Mouse (Mus musculus) lung, postnatal 0 days (tissue): ENCODE measurements around the gene Olfr781.

ENCODE experiments used
- CTCF ChIP-seq: IDR thresholded peaks from 2 replicates; pipeline ENCODE4 v1.5.1; 2016; ENCODE audit warnings: antibody characterized with exemption, mild to moderate bottlenecking
- EP300 ChIP-seq: IDR thresholded peaks from 2 replicates; pipeline ENCODE4 v1.6.1; 2016; ENCODE audit warnings: antibody characterized with exemption, mild to moderate bottlenecking, control low read depth

- TF ChIP-seq CTCF (no peak), EP300 (no peak)
Measured at GRCm38 (mm10) chr10:129317817-129318216, 10.8 kb upstream of the Olfr781 start, which contains the start of gene Olfr780.
